ENCODE assay signal across 19 mouse cellular contexts in the genomic region with DNA sequence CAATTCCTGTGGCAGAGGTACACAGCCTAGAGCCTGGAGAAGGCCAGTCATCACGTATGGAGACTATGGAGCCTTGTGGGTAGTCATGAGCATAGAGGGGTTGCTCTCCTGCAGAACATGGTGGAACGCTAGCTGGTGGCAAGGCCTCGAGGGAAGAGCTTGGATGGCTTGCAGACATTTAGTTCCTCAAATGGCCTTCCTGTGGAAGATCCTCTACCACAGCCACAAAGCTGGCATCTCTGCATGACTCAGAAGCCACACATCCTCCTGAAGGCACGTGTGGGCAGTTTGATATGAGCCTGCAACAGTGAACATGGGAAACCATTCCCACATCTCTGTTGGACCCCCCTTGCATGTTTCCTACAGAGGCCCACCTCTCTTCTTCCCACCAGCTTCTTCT.
DNase-seq lines count a peak whose midpoint lies in the region; ATAC-seq and TF ChIP-seq lines count a peak whose summit lies in the region.
"Had no signal": no experiment of that assay in that cellular context is flagged by ENCODE, and none has a peak within 500 bp of the region (broad histone marks: within the 10 kb centered on the region; RNA-seq: fewer than 3 reads in every experiment).

No protein-coding gene starts in this region.

- no peaks in the 10 kb centered on the region for H3K27me3 ChIP-seq in CH12.LX (replicated peaks)
- H3K27me3 ChIP-seq in liver, embryonic 12.5 days (replicated peaks) = no peaks in the 10 kb centered on the region
- H3K27me3 ChIP-seq: embryonic facial prominence, embryonic 12.5 days; heart, embryonic 13.5 days; midbrain, embryonic 15.5 days; neural tube, embryonic 13.5 days had no signal

- dilution Hi-C loops in CH12.LX (cut with MboI; ENCODE audit: extremely low pct_ligation_motif_present, extremely low pct_unique_long_range_greater_than_20kb, low sequenced_read_pairs) = no loop called here

- H3K9me3 ChIP-seq in CH12.LX (replicated peaks; ENCODE audit: low read length) = no peaks in the 10 kb centered on the region
- no peaks in the 10 kb centered on the region for H3K9me3 ChIP-seq in liver, embryonic 12.5 days (replicated peaks)
- H3K9me3 ChIP-seq: embryonic facial prominence, embryonic 12.5 days; forebrain, embryonic 10.5 days; heart, embryonic 13.5 days; hindbrain, embryonic 10.5 days; midbrain, embryonic 15.5 days; neural tube, embryonic 13.5 days had no signal

- no peak overlapping the region for H3K9ac ChIP-seq in CH12.LX (ENCODE audit: insufficient read depth, low read depth)
- H3K9ac ChIP-seq in liver, embryonic 12.5 days = no peak overlapping the region
- H3K9ac ChIP-seq: embryonic facial prominence, embryonic 12.5 days; heart, embryonic 13.5 days; midbrain, embryonic 15.5 days; neural tube, embryonic 13.5 days had no signal

- no peak overlapping the region for H3K4me2 ChIP-seq in CH12.LX (ENCODE audit: insufficient read depth, low read depth, poor library complexity, severe bottlenecking)
- H3K4me2 ChIP-seq in liver, embryonic 12.5 days = no peak overlapping the region
- H3K4me2 ChIP-seq: embryonic facial prominence, embryonic 12.5 days; heart, embryonic 13.5 days; midbrain, embryonic 15.5 days; neural tube, embryonic 13.5 days had no signal

- no peak for TF ChIP-seq EP300 in CH12.LX (IDR thresholded peaks at IDR 0.05; ENCODE audit: low read length)

- ATAC-seq in liver, embryonic 12.5 days = peak; percentile 42; the same call in 1 of the 2 replicates
- peak; percentile 91 for ATAC-seq in megakaryocyte progenitor cell, adult 5-6 weeks (replicated peaks; ENCODE audit: poor library complexity)
- ATAC-seq: inflammation-experienced regulatory T-cells, adult 6 months; midbrain, embryonic 15.5 days had no signal

- no peak overlapping the region for H3K4me3 ChIP-seq in CH12.LX (replicated peaks in 1 of 3; ENCODE audit: low read depth in 2 of 3, low read length in 2 of 3, poor library complexity in 1 of 3)
- no peak overlapping the region for H3K4me3 ChIP-seq in liver, embryonic 12.5 days
- H3K4me3 ChIP-seq: embryonic facial prominence, embryonic 12.5 days; forebrain, embryonic 10.5 days; heart, embryonic 13.5 days; hindbrain, embryonic 10.5 days; layer of hippocampus, adult 2 months; midbrain, embryonic 15.5 days; neural tube, embryonic 13.5 days had no signal

- no peak for DNase-seq in CH12.LX (ENCODE audit: extremely low read depth)
- peak; percentile 81 for DNase-seq in MEL-GATA-1-ER (ENCODE audit: extremely low read depth, low read depth)
- DNase-seq in frontal cortex, postnatal 36 days (ENCODE audit: low spot score in 2 of 2) = no peak
- no peak for DNase-seq in ovary, postnatal 14 days (ENCODE audit: low spot score)
- no peak for DNase-seq in kidney, postnatal 36 days
- DNase-seq: adrenal gland, adult 8-10 months; cerebellum, postnatal 14 days; thymus, postnatal 25 days had no signal

- no peaks in the 10 kb centered on the region for H3K79me2 ChIP-seq in CH12.LX (replicated peaks; ENCODE audit: control insufficient read depth, extremely low read depth, insufficient read depth, poor library complexity, severe bottlenecking)

- H3K4me1 ChIP-seq in CH12.LX (ENCODE audit: control insufficient read depth in 1 of 2, insufficient read depth in 2 of 2) = peaks cover 0 to 33% of the 10 kb centered on the region in 2 experiments; a peak in 2 of 4 replicates
- peaks cover 24% of the 10 kb centered on the region for H3K4me1 ChIP-seq in liver, embryonic 12.5 days
- H3K4me1 ChIP-seq: midbrain, embryonic 15.5 days; neural tube, embryonic 13.5 days had no signal

- H3K36me3 ChIP-seq in CH12.LX (replicated peaks in 1 of 2; ENCODE audit: control insufficient read depth in 1 of 2, insufficient read depth in 1 of 2, low read length in 1 of 2) = no peaks in the 10 kb centered on the region
- no peaks in the 10 kb centered on the region for H3K36me3 ChIP-seq in liver, embryonic 12.5 days
- H3K36me3 ChIP-seq: embryonic facial prominence, embryonic 12.5 days; forebrain, embryonic 10.5 days; heart, embryonic 13.5 days; hindbrain, embryonic 10.5 days; midbrain, embryonic 15.5 days; neural tube, embryonic 13.5 days had no signal

- no peak for TF ChIP-seq POLR2A in CH12.LX (IDR thresholded peaks at IDR 0.05; ENCODE audit: low read depth, low read length)

- in situ Hi-C loops in CH12.LX (cut with MboI; ENCODE audit: low pct_ligation_motif_present, low pct_unique_long_range_greater_than_20kb, low sequenced_read_pairs) = no loop called here

- 17% methylated on average over 4 of the region's 4 CpGs for WGBS in liver, embryonic 12.5 days (ENCODE audit: insufficient replicate concordance)

- H3K27ac ChIP-seq in CH12.LX (ENCODE audit: insufficient read depth, low read depth) = no peak overlapping the region
- no peak overlapping the region for H3K27ac ChIP-seq in liver, embryonic 12.5 days
- H3K27ac ChIP-seq: embryonic facial prominence, embryonic 12.5 days; forebrain, embryonic 10.5 days; heart, embryonic 13.5 days; hindbrain, embryonic 10.5 days; layer of hippocampus, adult 2 months; midbrain, embryonic 15.5 days; neural tube, embryonic 13.5 days; stomach, postnatal 0 days had no signal

- TF ChIP-seq RAD21 in CH12.LX (IDR thresholded peaks at IDR 0.05; ENCODE audit: low read depth, low read length) = no peak

- no peak for TF ChIP-seq CTCF in CH12.LX (conservative IDR thresholded peaks at IDR 0.05 in 1 of 2, IDR thresholded peaks at IDR 0.05 in 1 of 2; ENCODE audit: low read depth in 2 of 2, low read length in 2 of 2)

TF ChIP-seq in CH12.LX, 34 proteins besides CTCF, POLR2A, EP300 and RAD21:
- TF ChIP-seq ZNF384 (IDR thresholded peaks at IDR 0.05; ENCODE audit: low read depth, low read length) = no peak
- TF ChIP-seq NELFE (IDR thresholded peaks at IDR 0.05; ENCODE audit: low read depth, low read length) = no peak
- TF ChIP-seq ZC3H11A (IDR thresholded peaks at IDR 0.05; ENCODE audit: low read depth, low read length) = no peak
- no peak for TF ChIP-seq JUND (conservative IDR thresholded peaks at IDR 0.05; ENCODE audit: low read depth, low read length)
- TF ChIP-seq BHLHE40 (IDR thresholded peaks at IDR 0.05; ENCODE audit: low read depth, low read length) = 0 out of 2 replicates have a peak, but pooled peaks have one; percentile 21
- TF ChIP-seq POLR2AphosphoS2 (IDR thresholded peaks at IDR 0.05; ENCODE audit: low read depth, low read length) = no peak
